Mouse (Mus musculus): ENCODE measurements around the gene Aldh9a1. TPM values are rescaled to one million over a fixed set of nuclear protein-coding genes. Genes with fewer than 3 reads are reported as not detected.
A peak's percentile ranks its signal among the peaks of the same experiment; 100 is the strongest.

Gene Aldh9a1
- total RNA-seq, 2 experiments from 2014 or later = 9.2 to 11.1 TPM

GRCm38 (mm10) chr1:167381050-167382015 lies 31.5 kb downstream of the Aldh9a1 start:
- ATAC-seq (replicated peaks; ENCODE audit: low FRiP score, poor library complexity, severe bottlenecking) = no peak

GRCm38 (mm10) chr1:167382316-167382715 lies 32.5 kb downstream of the Aldh9a1 start:
- ATAC-seq (replicated peaks; ENCODE audit: low FRiP score, poor library complexity, severe bottlenecking) = no peak

DNA sequence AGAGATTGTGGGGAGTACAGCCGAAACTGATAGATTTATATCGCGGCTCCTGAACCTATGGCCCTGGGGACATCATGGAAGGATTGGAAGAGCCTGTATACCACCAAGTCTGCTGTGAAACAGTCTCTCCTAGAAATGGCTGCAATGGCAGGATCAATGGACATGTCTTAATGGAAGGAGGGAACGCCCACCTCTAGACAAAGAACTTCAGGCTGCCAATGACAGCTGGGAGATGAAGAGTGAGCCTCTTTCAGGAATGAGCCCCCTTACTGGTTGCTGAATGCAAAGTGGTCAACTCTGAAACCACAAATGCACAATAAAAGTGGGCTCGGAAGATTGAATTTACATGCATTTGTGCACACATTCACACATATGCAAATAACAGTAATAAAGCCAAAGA lies 33.0 kb downstream of the Aldh9a1 start:
- ATAC-seq (replicated peaks; ENCODE audit: low FRiP score, poor library complexity, severe bottlenecking) = no peak

DNA sequence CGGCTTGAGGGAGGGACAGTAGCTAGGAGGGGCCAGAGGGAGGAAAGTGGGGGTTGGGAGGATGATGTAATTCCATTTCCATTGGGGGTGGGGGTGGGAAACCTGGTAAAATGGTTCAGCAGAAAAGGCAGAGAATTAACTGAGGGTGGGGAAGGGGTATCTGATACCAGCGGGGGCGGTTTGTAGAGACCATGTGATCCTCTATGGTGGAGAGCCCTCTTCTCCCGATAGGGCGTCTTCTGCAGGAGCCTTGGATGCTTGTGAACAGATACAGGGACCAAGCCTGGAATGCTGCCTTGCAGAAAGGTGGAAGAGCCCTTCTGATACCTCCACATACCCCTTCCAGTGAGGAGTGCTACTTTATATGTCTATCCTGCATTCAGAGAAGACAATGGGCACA lies 33.4 kb downstream of the Aldh9a1 start:
- no peak for ATAC-seq (replicated peaks; ENCODE audit: low FRiP score, poor library complexity, severe bottlenecking)

DNA sequence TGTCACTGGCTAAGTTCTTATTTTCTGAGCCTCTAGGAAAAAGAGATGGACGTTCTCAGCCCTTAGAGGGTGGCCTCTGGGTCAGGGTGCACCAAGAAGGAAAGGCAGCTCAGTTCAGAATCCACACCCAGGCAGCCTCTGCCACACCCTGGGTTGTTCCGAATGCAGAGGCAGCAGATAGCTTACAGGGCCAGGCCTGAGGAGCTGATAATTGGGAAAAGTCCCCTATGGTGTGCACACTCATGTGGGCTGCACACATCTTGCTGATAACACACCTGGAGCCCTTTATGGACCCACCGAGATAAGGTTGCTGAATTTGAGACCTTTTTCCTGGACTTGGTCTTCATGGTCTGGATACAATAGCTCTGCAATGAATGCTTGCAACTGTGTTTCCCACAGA lies 34.4 kb downstream of the Aldh9a1 start:
- peak; percentile 89 for ATAC-seq (replicated peaks; ENCODE audit: low FRiP score, poor library complexity, severe bottlenecking)

DNA sequence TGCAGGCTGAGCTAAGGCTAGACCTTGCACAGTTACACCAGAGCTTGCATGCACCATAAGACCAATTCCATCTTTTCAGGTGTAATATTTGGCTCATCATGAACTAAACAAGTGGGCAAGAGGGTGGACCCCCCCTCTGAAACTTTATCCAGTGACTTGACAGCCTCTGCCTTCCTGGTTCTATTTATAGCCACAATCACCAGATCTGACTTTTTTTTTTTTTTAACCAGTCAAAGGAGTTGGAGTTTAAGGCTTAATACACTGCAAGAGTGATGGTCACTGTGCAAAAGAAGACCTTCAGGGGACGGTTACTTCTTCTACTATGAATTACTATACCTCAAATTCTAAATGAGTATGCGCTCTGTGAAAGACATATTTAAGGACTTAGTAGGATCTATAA lies 35.4 kb downstream of the Aldh9a1 start:
- ATAC-seq (replicated peaks; ENCODE audit: low FRiP score, poor library complexity, severe bottlenecking) = no peak

- no peak for ATAC-seq (replicated peaks; ENCODE audit: low FRiP score, poor library complexity, severe bottlenecking)
Observed at GRCm38 (mm10) chr1:167385636-167386035, 35.8 kb downstream of the Aldh9a1 start.

DNA sequence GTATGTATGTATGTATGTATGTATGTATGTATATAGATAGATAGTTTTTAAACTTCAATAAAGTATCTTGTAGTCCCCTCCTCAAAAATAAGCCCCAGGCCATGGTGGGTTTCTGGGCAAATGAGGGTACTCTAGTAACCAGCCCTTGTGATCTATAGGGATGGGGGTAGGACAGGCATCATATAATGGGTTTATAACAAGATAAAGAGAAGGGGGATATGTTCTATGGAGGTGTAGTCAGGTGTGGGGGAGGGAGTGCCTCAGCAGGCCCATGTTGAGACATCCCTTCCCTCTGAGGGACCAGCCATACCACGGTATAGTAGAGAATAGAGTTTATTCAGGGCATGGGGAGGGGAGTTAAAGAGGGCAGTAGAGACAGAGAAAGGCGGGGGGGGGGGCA lies 36.7 kb downstream of the Aldh9a1 start:
- no peak for ATAC-seq (replicated peaks; ENCODE audit: low FRiP score, poor library complexity, severe bottlenecking)

- no peak for ATAC-seq (replicated peaks; ENCODE audit: low FRiP score, poor library complexity, severe bottlenecking)
Observed at GRCm38 (mm10) chr1:167387310-167387709, 37.5 kb downstream of the Aldh9a1 start.

DNA sequence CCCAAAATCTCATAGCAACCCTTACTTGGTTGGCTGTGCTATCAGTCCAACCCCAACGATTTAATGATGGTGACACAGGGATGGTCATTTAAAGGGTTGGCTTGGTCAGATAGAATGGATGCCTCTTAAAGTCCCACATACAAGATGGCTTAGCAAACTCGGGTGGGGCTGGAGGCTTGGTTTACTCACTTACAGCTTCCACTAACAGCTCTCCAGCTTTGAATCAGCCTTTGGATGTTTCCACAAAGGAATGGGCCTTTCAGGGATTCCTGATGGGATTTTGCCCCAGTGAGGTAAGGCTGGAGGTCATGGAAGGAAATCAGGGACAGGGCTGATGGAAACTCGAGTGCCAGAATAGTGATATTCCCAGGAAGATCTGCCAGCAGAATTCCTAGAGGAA lies 38.0 kb downstream of the Aldh9a1 start:
- ATAC-seq (replicated peaks; ENCODE audit: low FRiP score, poor library complexity, severe bottlenecking) = no peak

DNA sequence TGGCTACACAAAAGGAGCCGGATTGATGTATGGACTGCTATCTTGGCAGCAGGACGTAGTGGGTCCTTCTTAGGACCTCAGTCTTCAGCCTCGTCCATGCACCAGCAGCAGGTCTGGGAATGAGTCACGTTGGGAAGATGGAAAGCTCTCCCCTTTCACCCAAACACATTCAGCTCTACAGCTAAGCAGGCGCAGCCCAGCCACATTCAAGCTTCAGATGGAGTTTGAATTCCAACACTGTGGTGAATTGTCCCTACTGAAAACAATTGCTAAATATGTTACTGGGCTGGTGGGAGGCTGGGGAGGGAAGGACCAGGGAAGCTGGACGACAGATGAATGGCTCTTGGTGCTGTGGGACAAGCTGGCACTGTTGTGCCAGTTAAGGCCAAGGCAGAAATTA lies 38.8 kb downstream of the Aldh9a1 start:
- ATAC-seq (replicated peaks; ENCODE audit: low FRiP score, poor library complexity, severe bottlenecking) = no peak

- ATAC-seq (replicated peaks; ENCODE audit: low FRiP score, poor library complexity, severe bottlenecking) = no peak
Observed at GRCm38 (mm10) chr1:167389584-167389983, 39.8 kb downstream of the Aldh9a1 start.

- no peak for ATAC-seq (replicated peaks; ENCODE audit: low FRiP score, poor library complexity, severe bottlenecking)
Observed at GRCm38 (mm10) chr1:167390381-167390780, 40.6 kb downstream of the Aldh9a1 start.

GRCm38 (mm10) chr1:167391241-167391640 lies 41.5 kb downstream of the Aldh9a1 start:
- no peak for ATAC-seq (replicated peaks; ENCODE audit: low FRiP score, poor library complexity, severe bottlenecking)

DNA sequence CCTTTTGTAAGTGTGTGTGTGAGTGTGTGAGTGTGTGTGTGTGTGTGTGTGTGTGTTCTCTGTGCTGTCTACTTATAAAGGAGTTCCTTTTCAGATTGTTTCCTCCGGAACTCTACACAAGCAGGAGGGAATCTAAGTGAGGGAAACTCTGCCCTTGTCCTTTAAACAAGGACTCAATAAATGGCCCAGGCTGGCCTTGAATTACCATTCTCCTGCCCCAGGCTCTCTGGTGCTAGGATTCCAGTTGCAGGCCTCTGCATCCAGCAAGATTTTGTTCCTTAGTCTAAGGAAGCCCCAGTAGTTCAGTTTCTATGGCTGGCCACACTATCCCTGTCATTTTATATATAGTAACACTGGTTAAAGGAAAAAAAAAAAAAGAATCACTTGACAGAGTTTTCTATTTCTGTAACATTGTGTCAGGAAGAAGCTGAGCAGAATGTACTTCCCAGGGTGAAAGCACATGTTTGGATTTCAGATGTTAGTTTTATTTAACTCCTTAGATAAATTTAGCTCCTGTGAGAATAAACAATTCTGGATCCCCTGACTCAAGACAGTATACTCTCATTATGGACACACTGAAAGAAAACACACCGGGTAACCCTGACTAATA lies 42.3 kb downstream of the Aldh9a1 start:
- no peak for ATAC-seq (replicated peaks; ENCODE audit: low FRiP score, poor library complexity, severe bottlenecking)

- peak; percentile 68 for ATAC-seq (replicated peaks; ENCODE audit: low FRiP score, poor library complexity, severe bottlenecking)
Observed at GRCm38 (mm10) chr1:167392687-167393086, 42.9 kb downstream of the Aldh9a1 start.

DNA sequence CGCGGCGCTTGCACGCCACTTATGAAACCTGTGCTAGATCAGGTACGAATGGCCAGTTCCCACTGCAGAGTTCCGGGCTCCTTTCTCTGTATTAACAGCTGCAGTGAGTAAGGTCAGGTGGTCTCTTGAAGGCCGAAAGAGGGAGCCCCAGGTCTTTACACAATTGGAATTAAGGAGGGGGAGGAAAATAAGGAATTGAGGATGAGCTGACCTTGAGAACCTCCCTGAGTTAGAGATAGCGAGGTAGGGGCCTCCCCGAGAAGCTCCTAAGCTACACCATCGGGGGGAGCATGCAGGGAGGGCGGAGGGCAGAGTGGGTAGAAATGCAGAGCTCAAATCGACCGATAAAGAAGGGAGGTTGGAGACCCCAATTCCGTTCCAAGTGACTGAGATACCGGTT lies 43.5 kb downstream of the Aldh9a1 start:
- peak; percentile 34 for ATAC-seq (replicated peaks; ENCODE audit: low FRiP score, poor library complexity, severe bottlenecking)

DNA sequence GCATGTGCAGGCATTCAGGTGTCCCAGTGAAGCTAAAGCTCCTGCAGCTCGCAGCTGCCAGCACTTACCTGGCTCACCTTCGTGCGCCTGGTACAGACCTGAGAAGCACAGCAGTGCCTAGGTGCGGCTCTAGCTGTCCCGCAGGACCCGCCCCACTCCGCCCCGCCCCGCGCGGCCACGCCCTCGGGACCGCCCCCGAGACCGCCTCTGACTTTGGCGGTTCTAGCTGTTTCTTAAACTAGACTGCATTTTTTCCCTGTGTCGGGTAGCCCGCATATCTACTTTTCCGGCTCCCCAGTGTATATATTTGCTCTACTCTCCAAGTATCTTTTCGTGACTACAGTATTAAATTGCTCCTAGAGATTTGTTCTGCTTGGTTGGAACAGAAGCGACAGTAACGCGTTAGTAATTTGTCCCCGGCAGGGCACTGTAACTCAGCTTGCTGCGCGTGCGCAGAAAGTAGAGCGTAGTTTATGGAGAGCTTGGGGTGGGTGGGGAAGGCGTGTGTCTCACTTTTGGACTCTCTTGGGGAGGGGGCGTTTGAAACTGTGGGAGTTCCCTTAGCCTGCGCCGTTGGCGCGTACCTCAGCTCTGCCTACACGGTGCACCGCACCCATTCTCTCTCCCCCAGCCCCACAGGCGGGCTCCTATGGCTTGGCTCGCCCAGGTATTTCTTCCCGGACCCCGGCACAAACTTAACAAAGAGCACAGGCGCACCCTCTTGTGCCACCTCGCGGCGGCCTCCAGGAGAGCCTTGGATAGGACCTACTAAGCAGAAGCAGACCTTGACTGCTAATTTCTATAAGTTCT lies 44.1 kb downstream of the Aldh9a1 start, which contains the start of gene Mgst3:
Gene Mgst3 (minus strand): TSS at position 159 of the 810 bp plus-strand sequence.
- ATAC-seq (replicated peaks; ENCODE audit: low FRiP score, poor library complexity, severe bottlenecking) = peak; percentile 84

GRCm38 (mm10) chr1:167405237-167405636 lies 55.4 kb downstream of the Aldh9a1 start:
- ATAC-seq (replicated peaks; ENCODE audit: low FRiP score, poor library complexity, severe bottlenecking) = no peak

DNA sequence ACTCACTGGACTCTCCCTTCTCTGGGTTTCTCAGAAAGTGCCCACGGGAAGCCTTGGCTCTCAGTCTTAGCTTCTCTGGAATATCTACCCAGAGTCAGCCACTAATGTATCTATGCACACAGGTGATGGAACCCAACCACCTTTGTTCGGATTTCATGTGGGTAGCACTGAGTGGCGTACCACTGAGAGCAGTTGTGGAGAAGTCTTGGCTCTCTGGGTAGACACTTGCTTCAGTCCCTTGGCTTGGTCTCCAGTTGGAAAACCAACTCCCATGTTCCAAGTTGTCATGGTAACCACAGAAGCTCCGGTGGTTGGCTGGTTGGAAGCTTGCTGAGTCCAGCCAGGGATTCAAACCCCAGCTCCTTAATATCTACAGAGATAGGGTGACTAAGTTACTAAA lies 59.8 kb downstream of the Aldh9a1 start:
- no peak for ATAC-seq (replicated peaks; ENCODE audit: low FRiP score, poor library complexity, severe bottlenecking)

Measured in erythroblast, adult 5-6 weeks (primary cell).